Mouse (Mus musculus) lung, adult 2 months (tissue): ENCODE measurements around the gene Dna2. TPM values are rescaled to one million over a fixed set of nuclear protein-coding genes. Genes with fewer than 3 reads are reported as not detected.

Experiments
- DNase-seq: peaks from one replicate; pipeline ENCODE4 v3.0.0; 2022
- H3K4me1 ChIP-seq: fragments of 200-500 bp; 2 replicates; pipeline ENCODE4 v1.6.1; 2011; ENCODE audit warnings: low read length; ENCODE audit not compliant: control insufficient read depth, insufficient read depth
- H3K4me3 ChIP-seq: fragments of 200-500 bp; replicated peaks from 2 replicates; pipeline ENCODE3; 2011; ENCODE audit warnings: low read depth, mild to moderate bottlenecking, control low read depth, low read length; ENCODE audit errors: extremely low read depth
- CTCF ChIP-seq: fragments of 200-500 bp; IDR thresholded peaks from 2 replicates; pipeline ENCODE4 v1.5.1; 2011; ENCODE audit warnings: mild to moderate bottlenecking, low read length, control low read depth; ENCODE audit not compliant: insufficient read depth
- POLR2A ChIP-seq: fragments of 200-500 bp; IDR thresholded peaks from 2 replicates; pipeline ENCODE4 v1.6.1; 2011; ENCODE audit warnings: low read depth, mild to moderate bottlenecking, control low read depth, low read length, borderline replicate concordance; ENCODE audit errors: extremely low read depth
- WGBS: fragments of 180-500 bp; shearing (Covaris S2); methylation state at CpG from one replicate; pipeline ENCODE4 v1.1.7; 2018; 5-methylcytosine and 5-hydroxymethylcytosine counted together
- polyA plus RNA-seq: library from polyadenylated mRNA; depleted of rRNA; stranded (reverse); fragments of >200 nt; gene quantifications from 2 replicates; pipeline ENCODE4 v1.2.3, GENCODE M21; 2012

Gene Dna2
- polyA plus RNA-seq, 1 experiment = 7.1 TPM

GRCm38 (mm10) chr10:62979667-62980038 is 32.8 kb downstream of the Dna2 start:
- DNase-seq = no peak
- Histone ChIP-seq H3K4me3 (peak overlapping the region; percentile 83), H3K4me1 (peaks cover 4% of the 10 kb centered on the region; the same call in 1 of the 2 replicates)
- WGBS = 12% methylated on average over 10 of the region's 10 CpGs
- TF ChIP-seq CTCF (no peak), POLR2A (no peak)

- Histone ChIP-seq H3K4me1 (peaks cover 4% of the 10 kb centered on the region; the same call in 1 of the 2 replicates), H3K4me3 (peak within 1 kb of the TSS; percentile 83)
- no peak; the same call in 1 of the 2 replicates for TF ChIP-seq POLR2A
- TF ChIP-seq CTCF = peak; percentile 35; the same call in 1 of the 2 replicates
- WGBS = under 1% methylated on average over 73 of the region's 77 CpGs
- peak; percentile 74 for DNase-seq
Measured at GRCm38 (mm10) chr10:62980039-62980954, 33.5 kb downstream of the Dna2 start, which contains the start of gene Rufy2. TSS of gene Rufy2 (plus strand) at chr10:62980223.

- no peak for DNase-seq
- TF ChIP-seq POLR2A (no peak), CTCF (no peak)
- Histone ChIP-seq H3K4me1 (peaks cover 4% of the 10 kb centered on the region; the same call in 1 of the 2 replicates), H3K4me3 (no peak overlapping the region)
- 79% methylated on average over 11 of the region's 11 CpGs for WGBS
Measured at GRCm38 (mm10) chr10:62984072-62984471, 37.2 kb downstream of the Dna2 start.

- TF ChIP-seq POLR2A = no peak
- no peak for TF ChIP-seq CTCF
- DNase-seq = no peak
- 75% methylated on average over 6 of the region's 6 CpGs for whole genome bisulfite sequencing
- Histone ChIP-seq H3K4me1 (peaks cover 4% of the 10 kb centered on the region; the same call in 1 of the 2 replicates), H3K4me3 (no peak overlapping the region)
Measured at GRCm38 (mm10) chr10:62984495-62984894, 37.7 kb downstream of the Dna2 start.

GRCm38 (mm10) chr10:62987341-62987740 is 40.5 kb downstream of the Dna2 start:
- H3K4me1 ChIP-seq = no peaks in the 10 kb centered on the region
- WGBS = 32% methylated on average over 3 of the region's 3 CpGs
- no peak for DNase-seq
- H3K4me3 ChIP-seq = no peak overlapping the region
- TF ChIP-seq POLR2A (no peak), CTCF (peak; percentile 36)

- H3K4me1 ChIP-seq = no peaks in the 10 kb centered on the region
- 94% methylated on average over 15 of the region's 15 CpGs for WGBS
Measured at GRCm38 (mm10) chr10:62990636-62991035, 43.8 kb downstream of the Dna2 start.

GRCm38 (mm10) chr10:62993991-62994390 is 47.2 kb downstream of the Dna2 start:
- no peak for TF ChIP-seq CTCF
- TF ChIP-seq POLR2A = no peak
- 70% methylated on average over 7 of the region's 9 CpGs for WGBS
- Histone ChIP-seq H3K4me1 (no peaks in the 10 kb centered on the region), H3K4me3 (no peak overlapping the region)
- no peak for DNase-seq

More at GRCm38 (mm10) chr10:62990636-62991035, 43.8 kb downstream of the Dna2 start:
- H3K4me3 ChIP-seq = no peak overlapping the region
- TF ChIP-seq POLR2A = no peak
- no peak for TF ChIP-seq CTCF
- no peak for DNase-seq

GRCm38 (mm10) chr10:63000584-63000983 is 53.8 kb downstream of the Dna2 start:
- H3K4me3 ChIP-seq = no peak overlapping the region
- TF ChIP-seq CTCF = no peak
- H3K4me1 ChIP-seq = no peaks in the 10 kb centered on the region
- WGBS = 75% methylated on average over 9 of the region's 9 CpGs
- no peak for DNase-seq

- TF ChIP-seq CTCF = no peak
- no peak for TF ChIP-seq POLR2A
- DNase-seq = no peak
- Histone ChIP-seq H3K4me1 (no peaks in the 10 kb centered on the region), H3K4me3 (no peak overlapping the region)
- WGBS = 76% methylated on average over 9 of the region's 9 CpGs
Measured at GRCm38 (mm10) chr10:63003252-63003651, 56.4 kb downstream of the Dna2 start.

- WGBS = 89% methylated on average over 9 of the region's 9 CpGs
Measured at GRCm38 (mm10) chr10:63004556-63004955, 57.7 kb downstream of the Dna2 start.

More at GRCm38 (mm10) chr10:63004556-63004955, 57.7 kb downstream of the Dna2 start:
- Histone ChIP-seq H3K4me1 (no peaks in the 10 kb centered on the region), H3K4me3 (no peak overlapping the region)
- no peak for DNase-seq
- TF ChIP-seq POLR2A = no peak
- no peak for TF ChIP-seq CTCF
